Mouse (Mus musculus) cerebellum, postnatal 36 days (tissue): ENCODE results near the gene Ctsw.
"Not testable (repeated sequence)": the region's sequence is repeated elsewhere in the genome, so short reads cannot be mapped to it uniquely, and the experiment has no call there.

Source experiments
- DNase-seq, 2 experiments: peaks; one replicate each; pipeline ENCODE4 v3.0.0; 2021 to 2022; ENCODE audit warnings: mixed read lengths in 2 of 2

The Ctsw gene

GRCm38 (mm10) chr19:5468374-5468773, at the start of gene Ctsw:
Gene Ctsw, minus strand, starts transcription at chr19:5468507.
- no peak for DNase-seq

DNA sequence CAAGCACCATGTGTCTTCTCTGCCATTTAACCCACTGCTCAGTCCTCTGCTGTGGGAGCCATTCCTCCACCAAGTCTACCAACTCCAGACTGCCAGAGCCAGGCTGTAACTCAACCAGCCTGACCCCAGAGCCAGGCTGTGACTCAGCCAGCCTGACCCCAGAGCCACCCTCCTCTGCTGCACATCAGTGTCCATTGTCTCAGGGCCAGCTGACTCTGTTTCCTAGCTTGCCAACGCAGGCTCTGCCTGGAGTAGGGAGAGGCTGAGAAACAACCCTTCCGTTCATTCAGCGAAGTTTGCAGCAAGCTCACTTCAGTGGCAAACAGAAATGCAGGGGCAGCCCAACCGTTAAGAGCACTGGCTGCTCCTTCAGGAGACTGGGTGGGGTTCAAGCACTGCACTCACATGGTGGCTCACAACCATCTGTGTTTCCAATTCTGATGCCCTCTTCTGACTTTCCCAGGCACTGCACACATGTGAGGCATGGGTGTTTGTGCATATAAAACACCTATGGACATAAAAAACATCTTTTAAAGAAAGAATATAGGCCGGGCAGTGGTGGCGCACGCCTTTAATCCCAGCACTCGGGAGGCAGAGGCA, 48.7 kb upstream of the Ctsw start:
- no peak for DNase-seq

DNA sequence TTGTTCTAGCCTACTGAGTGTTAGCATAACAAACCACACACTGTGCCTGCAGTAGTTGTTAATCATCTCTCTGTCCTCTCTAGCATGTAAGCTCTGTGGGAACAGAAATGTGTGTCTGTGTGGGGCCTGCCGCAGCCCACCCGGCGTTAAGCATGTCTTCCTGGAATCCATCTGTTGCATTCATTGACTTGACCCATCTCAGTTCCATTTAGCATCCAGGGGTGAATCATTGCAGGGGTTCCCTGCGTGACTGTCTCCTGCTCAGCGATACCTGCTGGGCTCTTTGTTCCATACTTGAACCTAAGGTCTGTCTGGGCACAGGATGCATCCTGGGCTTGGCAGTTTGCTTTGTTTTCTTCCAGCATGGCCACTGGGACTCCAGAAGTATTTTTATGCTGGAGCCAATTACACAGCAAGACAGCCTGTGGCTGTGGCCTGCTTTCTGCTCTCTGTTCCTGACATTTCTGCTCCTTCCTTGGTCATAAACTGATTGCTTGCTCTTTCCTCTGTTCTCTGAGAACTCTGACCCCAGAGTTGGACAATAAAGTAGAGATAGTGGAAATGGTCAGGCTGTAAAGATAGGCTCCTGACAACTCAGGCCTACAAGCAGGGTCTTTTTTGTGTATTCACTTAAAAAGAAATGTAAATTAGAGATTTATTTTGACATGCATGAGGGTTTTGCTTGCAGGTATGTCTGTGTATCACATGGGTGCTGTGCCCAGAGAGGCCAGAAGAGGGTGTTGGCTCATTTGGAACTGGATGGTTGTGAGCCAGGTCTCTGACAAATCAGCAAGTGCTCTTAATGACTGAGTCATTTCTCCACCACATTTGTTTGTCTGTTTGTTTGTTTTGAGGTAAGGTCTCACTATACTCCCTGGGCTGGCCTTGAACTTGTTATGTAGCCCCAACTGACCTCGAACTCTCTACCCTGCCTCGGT, 47.8 kb upstream of the Ctsw start:
- no peak for DNase-seq

- no peak for DNase-seq
Observed at GRCm38 (mm10) chr19:5513005-5513349, 44.7 kb upstream of the Ctsw start.

DNA sequence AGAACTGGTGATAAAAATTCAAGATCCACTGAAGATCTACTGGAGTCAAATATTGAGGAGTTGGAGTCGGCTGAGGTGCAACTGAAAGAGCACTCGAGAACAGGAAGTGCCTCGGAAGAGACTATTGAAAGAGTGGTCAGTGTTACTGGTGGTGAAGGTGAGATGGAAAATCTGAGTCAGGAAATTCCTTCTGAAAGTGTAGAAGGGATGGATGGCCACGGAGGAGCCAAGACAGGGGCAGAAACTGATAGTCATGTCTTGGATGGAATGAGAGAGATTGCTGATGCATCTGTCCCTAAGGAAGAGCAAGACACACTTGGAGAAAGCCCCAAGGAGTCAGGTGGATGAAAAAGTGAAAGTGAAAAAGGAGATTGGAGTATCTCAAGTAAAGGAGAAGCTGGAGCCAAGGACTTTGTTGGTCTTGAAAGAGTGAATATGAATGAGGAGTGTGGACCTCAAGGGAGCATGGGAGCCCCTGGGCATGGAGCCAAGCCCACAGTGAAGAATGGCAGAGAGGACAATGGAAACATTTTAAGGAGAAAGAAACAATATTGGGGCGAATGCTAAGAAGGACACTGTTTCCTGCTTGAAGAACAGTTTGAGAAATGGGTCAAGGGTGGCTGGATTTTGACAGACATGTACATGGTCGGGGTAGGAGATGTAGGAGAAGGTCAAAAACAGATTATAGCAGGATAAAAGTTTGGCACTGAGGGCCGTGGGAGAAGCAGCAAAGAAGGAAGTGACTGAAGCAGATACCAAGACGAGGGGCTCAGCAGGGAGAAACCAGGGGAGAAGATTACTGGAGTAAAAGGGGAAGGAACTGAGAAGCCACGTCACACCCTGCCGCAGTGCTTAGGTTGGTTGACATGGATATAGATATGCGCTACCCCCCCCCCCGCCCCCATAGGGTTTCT, 44.0 kb upstream of the Ctsw start:
- DNase-seq: no peak

DNA sequence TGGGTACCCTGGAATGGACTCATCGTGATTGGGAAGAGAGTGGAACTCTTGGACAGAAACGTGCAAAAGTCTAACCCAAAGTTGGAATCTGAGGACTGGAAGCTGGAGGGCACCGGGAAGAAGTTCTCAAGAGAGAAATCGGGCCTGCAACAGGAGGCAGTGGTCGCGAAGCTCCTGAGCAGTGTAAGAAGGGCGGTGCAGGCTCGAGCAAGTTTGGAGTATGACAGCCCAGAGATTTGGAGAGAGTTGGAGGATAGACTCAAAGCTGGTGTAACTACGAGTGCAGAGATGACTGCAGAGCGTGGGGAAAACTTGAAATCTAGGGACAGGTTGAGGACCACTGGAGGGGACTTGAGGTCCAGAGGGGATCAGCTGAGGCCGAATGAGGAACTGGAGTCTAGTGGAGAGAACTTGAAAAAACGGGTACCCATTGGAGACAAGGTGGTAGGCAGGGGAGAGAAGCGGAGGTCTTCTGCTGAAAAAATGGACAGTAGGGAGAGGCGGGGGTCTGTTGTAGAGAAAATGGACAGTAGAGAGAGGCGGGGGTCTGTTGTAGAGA, 42.8 kb upstream of the Ctsw start:
- DNase-seq: no peak

- DNase-seq: peak; percentile 97 to 98
Observed at GRCm38 (mm10) chr19:5510031-5511026, 42.0 kb upstream of the Ctsw start, which contains the start of gene Snx32. Gene Snx32, minus strand, starts transcription at chr19:5510538.

DNA sequence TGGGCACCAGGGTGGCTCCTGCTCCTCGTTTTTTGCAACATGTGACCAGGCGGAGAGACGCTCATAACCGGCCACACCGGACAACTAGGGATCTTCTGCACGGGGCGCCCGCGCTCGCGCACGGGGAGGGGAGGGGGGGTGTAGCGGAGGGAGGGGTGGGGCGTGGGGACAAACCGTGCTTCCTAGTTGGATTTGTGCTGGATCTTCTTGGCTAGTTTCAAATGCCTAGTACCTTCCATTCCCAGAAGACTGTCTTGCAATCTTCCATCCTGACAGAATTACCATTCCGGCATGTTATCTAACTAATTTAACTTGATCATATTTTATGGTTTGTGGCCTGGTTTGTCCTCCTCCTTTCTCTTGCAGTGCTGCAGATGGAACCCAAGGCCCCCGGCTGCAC, 35.4 kb upstream of the Ctsw start, which contains the start of gene 1700020D05Rik:
Gene 1700020D05Rik, minus strand, starts transcription at position 101 of the 400 bp plus-strand sequence.
- DNase-seq: no peak

GRCm38 (mm10) chr19:5500330-5500875, 32.1 kb upstream of the Ctsw start:
- DNase-seq: no peak

- DNase-seq: no peak
Observed at GRCm38 (mm10) chr19:5496052-5496370, 27.7 kb upstream of the Ctsw start.

- peak in 1 of 2 experiments; percentile 2 for DNase-seq
Observed at GRCm38 (mm10) chr19:5495353-5496051, 27.2 kb upstream of the Ctsw start.

DNA sequence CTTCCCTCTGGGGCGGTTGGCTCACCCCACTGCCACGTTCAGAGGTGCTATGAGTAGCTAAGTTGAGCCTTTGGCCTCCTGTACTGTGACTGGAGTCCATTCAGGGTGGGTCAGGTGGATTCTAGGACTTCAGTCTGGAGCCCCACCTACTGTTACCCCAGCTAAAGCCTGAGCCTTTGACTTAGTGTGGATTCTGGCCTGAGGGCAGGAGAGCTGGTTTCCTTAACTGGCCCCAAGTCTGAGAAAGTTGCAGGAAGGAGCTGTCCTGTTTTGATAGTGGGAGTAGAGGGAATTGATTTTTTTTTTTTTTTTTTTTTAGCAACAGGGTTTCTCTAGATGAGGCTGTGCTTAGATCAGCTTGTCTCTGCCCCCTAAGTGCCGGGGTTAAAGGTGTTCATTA, 26.0 kb upstream of the Ctsw start:
- no peak for DNase-seq

DNA sequence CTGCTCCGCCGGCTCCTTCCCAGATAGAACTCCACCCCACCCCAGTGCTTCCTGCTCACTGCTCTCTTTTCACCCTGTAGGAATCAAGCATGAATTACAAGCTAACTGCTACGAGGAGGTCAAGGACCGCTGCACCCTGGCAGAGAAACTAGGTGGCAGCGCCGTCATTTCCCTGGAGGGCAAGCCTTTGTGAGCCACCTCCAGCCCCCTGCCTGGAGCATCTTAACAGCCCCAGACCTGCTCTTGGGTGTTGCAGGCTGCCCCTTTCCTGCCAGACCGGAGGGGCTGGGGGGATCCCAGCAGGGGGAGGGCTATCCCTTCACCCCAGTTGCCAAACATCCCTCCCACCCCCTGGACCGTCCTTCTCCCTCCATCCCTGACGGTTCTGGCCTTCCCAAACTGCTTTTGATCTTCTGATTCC, 25.0 kb upstream of the Ctsw start:
- not testable (repeated sequence) for DNase-seq

GRCm38 (mm10) chr19:5492641-5493040, 24.3 kb upstream of the Ctsw start:
- DNase-seq: no peak

DNA sequence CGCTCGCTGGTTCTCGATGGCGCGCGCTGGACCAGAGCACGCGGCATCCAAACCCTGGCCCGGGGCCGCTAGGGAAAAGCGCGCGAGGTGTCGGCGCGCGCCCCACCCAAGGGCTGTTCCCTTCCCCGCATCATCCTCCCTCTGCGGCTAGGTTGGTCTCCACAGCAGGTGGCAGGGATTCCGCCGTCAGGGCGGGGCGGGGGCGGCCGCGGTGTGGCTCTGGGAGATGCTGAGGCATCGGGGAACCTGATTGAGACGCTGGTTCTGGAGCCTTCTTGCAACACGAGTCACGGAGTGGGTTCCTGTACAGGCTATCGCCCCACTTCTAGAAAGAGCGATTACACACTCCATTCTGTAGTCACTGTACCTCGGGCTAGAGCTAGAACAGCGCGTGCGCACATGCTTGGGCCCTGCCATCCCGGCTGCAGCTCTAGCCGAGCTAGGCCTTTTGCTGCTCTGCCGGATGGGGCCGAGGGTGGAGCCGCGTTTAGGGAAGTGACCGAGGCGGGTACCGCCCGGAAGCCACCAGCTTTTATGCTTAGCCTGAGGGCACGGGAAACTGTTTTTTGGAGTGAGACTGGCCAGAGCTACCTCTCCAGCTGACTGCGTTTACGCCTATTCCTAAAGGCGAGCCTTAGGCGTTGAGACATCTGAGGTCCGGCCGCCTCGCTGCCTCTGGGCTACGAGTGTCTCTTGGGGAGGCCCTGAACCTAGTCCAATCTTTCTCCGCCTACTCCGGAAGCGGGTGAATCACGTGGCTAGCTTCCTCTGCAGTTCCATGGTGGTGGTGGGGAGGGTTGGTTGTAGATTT, 22.8 kb upstream of the Ctsw start:
- peak; percentile 75 to 78 for DNase-seq

DNA sequence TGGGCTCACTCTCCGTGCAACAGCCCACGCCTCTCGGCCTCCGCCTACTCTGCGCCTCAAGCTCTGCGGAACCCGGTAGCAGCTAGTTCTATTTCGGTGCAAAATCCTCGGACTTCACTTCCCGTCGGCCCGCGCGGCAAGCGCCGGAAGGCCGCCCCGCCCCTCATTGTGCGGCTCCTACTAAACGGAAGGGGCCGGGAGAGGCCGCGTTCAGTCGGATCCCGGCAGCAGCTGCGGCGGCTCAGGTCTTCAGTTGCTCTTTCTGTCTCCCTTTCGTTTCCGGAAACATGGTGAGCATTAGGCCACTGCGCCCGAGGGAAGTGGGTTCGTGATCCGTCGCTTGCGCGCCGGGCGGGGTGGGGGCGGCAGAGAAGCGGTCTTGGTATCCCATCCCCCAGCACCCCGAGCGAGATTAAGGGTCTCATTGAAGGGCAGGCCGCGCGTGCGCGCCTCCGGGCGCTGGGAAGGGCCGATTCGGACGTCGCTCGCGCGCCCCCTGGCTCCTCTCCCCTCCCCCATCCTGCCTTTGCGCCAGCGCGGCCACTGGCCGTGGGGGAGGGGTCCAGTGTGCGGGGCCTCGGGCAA, 22.1 kb upstream of the Ctsw start, which contains the start of gene Cfl1:
Gene Cfl1, plus strand, starts transcription at position 143 of the 585 bp plus-strand sequence.
- peak; percentile 93 to 95 for DNase-seq

GRCm38 (mm10) chr19:5489721-5490120, 21.4 kb upstream of the Ctsw start:
- DNase-seq: not testable (repeated sequence)

DNA sequence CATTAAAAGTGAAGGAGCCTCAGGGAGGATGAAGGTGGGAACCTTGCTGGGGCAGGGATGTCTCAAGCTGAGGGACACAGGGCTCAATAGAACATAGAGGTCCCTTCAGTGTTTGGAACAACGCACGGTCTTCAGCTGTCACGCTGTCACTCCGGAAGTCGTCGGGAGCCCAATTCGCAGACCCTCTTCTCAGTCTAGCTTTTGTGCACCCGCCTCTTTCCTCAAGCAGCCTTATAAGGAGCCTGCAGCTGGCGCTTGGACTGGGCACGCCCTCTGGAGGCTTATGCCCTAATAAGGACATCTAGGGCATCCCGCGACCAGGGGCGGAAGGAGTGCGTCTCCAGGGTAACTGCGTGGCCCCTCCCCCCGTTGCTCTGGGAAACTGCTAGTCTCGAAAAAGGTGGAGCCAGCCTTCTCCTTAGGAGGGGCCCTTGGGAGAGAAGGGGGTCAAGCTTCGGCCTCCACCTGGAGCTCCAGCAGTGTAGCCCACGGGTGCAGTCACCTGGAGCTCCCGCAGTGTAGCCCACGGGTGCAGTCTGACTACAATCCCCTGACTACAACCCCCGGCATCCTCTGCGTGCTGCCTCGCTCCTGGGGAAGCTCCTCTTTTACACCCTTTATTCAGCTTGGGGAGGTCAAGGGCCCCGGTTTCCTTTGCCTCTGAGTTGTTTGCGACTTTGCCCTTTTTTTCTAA, 20.7 kb upstream of the Ctsw start:
- DNase-seq: peak; percentile 94 to 95
